Mouse (Mus musculus): ENCODE measurements at regions not wholly inside any gene's neighbourhood (a gene's known extent, or its start where the extent isn't known, plus 50 kb on each side); places are given as distances from the start of the nearest gene placed in this dataset.
A peak's percentile ranks its signal among the peaks of the same experiment; 100 is the strongest.

GRCm38 (mm10) chr9:43627558-43627957, 116.2 kb upstream of the Nectin1 start:
- no peak for DNase-seq (ENCODE audit: low read depth)

- no peak for DNase-seq (ENCODE audit: low read depth)
Measured at GRCm38 (mm10) chr9:43628786-43629185, 115.0 kb upstream of the Nectin1 start.

- DNase-seq (ENCODE audit: low read depth): no peak
Measured at GRCm38 (mm10) chr9:43636372-43636965, 107.3 kb upstream of the Nectin1 start.

- no peak for DNase-seq (ENCODE audit: low read depth)
Measured at GRCm38 (mm10) chr9:43658186-43658585, 85.6 kb upstream of the Nectin1 start.

GRCm38 (mm10) chr9:43659237-43659636, 84.5 kb upstream of the Nectin1 start:
- DNase-seq (ENCODE audit: low read depth): no peak

- no peak for DNase-seq (ENCODE audit: low read depth)
Measured at GRCm38 (mm10) chr9:43660151-43660550, 83.6 kb upstream of the Nectin1 start.

- DNase-seq (ENCODE audit: low read depth): no peak
Measured at GRCm38 (mm10) chr9:43660896-43661563, 82.8 kb upstream of the Nectin1 start.

- no peak for DNase-seq (ENCODE audit: low read depth)
Measured at GRCm38 (mm10) chr9:43661646-43662045, 82.1 kb upstream of the Nectin1 start.

- no peak for DNase-seq (ENCODE audit: low read depth)
Measured at GRCm38 (mm10) chr9:43667386-43667785, 76.4 kb upstream of the Nectin1 start.

GRCm38 (mm10) chr9:43667974-43668373, 75.8 kb upstream of the Nectin1 start:
- no peak for DNase-seq (ENCODE audit: low read depth)

- peak; percentile 35 for DNase-seq (ENCODE audit: low read depth)
Measured at GRCm38 (mm10) chr9:43668731-43669130, 75.1 kb upstream of the Nectin1 start.

GRCm38 (mm10) chr9:43670563-43670962, 73.2 kb upstream of the Nectin1 start:
- no peak for DNase-seq (ENCODE audit: low read depth)

- DNase-seq (ENCODE audit: low read depth): no peak
Measured at GRCm38 (mm10) chr9:43673171-43673680, 70.6 kb upstream of the Nectin1 start.

- DNase-seq (ENCODE audit: low read depth): no peak
Measured at GRCm38 (mm10) chr9:43674321-43674720, 69.5 kb upstream of the Nectin1 start.

GRCm38 (mm10) chr9:43676011-43676410, 67.8 kb upstream of the Nectin1 start:
- DNase-seq (ENCODE audit: low read depth): peak; percentile 20

GRCm38 (mm10) chr9:43679331-43679730, 64.5 kb upstream of the Nectin1 start:
- no peak for DNase-seq (ENCODE audit: low read depth)

- DNase-seq (ENCODE audit: low read depth): no peak
Measured at GRCm38 (mm10) chr9:43681317-43681716, 62.5 kb upstream of the Nectin1 start.

GRCm38 (mm10) chr9:43682102-43682501, 61.7 kb upstream of the Nectin1 start:
- DNase-seq (ENCODE audit: low read depth): no peak

GRCm38 (mm10) chr9:43684596-43684995, 59.2 kb upstream of the Nectin1 start:
- no peak for DNase-seq (ENCODE audit: low read depth)

GRCm38 (mm10) chr9:43692015-43692414, 51.8 kb upstream of the Nectin1 start:
- DNase-seq (ENCODE audit: low read depth): no peak

- no peak for DNase-seq (ENCODE audit: low read depth)
Measured at GRCm38 (mm10) chr9:43692538-43692937, 51.2 kb upstream of the Nectin1 start.

All from NIH3T3 (cell line).